Mouse (Mus musculus): ENCODE measurements around the gene 1500015O10Rik.

GRCm38 (mm10) chr1:43694076-43694475 is 36.3 kb upstream of the 1500015O10Rik start:
- TF ChIP-seq CTCF (IDR thresholded peaks at IDR 0.05; ENCODE audit: control insufficient read depth, insufficient read depth, insufficient read length) = no peak
- no peak for TF ChIP-seq MYOD1 (IDR thresholded peaks at IDR 0.05; ENCODE audit: control insufficient read depth, insufficient read length, low read depth)
- TF ChIP-seq MAX (IDR thresholded peaks at IDR 0.05) = no peak
